Mouse (Mus musculus) adrenal gland, adult (tissue): ENCODE measurements around the gene Fbxo6.
"Not testable (repeated sequence)": the region's sequence is repeated elsewhere in the genome, so short reads cannot be mapped to it uniquely, and the experiment has no call there.

Experiments
- DNase-seq, 2 experiments: peaks; one replicate each; pipeline ENCODE4 v3.0.0; 2022 to 2023; ENCODE audit warnings: low spot score in 1 of 2; ENCODE audit not compliant: inconsistent age in 2 of 2

Gene Fbxo6

DNA sequence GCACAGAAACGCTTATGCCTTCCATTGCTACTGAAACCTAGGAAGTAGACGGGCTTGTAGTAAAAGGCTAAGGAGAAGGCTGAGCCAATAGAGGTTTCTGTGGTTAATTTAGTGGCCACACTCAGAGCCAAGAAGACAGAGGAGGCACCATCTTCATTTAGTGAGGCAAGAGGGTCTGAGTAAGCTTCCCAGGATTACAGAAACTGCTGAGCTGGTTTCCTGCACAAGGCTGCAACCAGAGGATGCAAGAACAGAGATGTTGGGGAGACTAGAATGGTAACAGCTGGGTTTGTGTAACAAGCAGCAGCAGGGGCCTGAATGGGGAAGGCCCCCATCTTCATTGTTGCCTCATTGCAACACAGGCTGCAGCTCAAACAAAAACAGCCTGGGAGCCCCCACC lies 23.3 kb downstream of the Fbxo6 start:
- no peak for DNase-seq

GRCm38 (mm10) chr4:148128241-148128640 lies 23.7 kb downstream of the Fbxo6 start:
- DNase-seq = no peak

DNA sequence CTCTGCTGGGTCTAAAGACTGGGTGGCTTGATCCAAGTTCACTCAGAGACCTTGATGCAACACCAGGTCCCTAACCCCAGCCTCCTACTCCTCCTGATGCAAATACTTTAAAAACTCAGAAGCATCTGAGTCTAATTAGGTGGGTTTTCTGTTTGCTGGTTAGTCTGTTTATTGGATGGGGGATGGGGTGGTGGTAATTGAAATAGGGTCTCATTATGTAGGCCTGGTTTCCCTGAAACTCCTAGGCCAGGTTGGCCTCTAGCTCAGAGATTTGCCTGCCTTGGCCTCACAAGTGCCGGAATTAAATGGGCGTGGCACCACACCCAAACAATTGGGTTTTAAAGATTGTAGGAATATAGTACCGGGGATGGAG lies 29.3 kb downstream of the Fbxo6 start:
- no peak for DNase-seq

GRCm38 (mm10) chr4:148121982-148122693 lies 29.8 kb downstream of the Fbxo6 start:
- DNase-seq = no peak

- no peak for DNase-seq
These were observed 30.6 kb downstream of the Fbxo6 start for GRCm38 (mm10) chr4:148121362-148121761.

DNA sequence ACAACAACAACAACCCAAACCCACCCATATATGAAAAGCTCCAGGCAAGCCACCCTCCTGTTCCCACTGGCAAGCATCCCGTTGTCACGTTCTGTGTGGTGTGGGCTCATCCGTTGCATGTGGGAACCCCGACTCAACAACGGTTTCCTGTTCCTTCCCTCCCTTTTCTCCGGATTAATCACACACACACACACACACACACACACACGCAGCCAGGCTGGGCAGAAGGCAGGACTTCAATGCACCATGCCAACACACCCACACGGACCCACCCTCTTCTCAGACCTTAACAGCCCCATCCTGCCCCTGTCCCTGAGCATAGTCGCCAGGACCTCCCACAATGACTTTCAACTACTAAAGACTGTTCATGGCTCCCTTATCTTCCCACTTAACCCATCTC lies 31.4 kb downstream of the Fbxo6 start:
- no peak for DNase-seq

DNA sequence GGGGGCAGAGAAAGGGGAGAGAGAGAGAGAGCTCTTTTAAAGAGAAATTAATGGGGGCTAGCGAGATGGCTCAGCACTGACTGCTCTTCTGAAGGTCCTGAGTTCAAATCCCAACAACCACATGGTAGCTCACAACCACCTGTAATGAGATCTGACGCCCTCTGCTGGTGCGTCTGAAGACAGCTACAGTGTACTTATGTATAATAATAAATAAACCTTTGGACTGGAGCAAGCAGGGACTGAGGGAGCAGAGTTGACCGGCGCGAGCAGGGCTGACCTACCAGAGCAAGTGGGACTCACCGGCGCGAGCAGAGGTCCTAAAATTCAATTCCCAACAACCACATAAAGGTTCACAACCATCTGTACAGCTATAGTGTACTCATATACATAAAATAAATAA lies 32.4 kb downstream of the Fbxo6 start:
- DNase-seq = not testable (repeated sequence)

DNA sequence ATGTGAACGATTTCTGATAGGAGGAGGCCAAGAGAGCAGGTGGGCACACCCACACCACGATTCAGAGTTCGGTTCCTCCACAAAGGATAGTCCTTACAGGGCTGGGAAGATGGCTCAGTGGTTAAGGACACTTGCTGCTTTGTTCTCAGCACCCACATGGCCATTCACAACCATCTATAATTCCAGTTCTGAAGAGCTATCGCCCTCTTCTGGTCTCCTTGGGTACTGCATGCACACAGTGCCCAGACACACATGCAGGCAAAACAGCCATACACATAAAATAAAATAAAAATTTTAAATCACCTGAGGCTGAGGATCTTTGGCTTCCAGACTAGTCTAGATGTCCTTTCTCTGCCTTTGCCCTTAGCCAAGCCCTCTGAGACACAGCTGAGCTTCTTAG lies 34.5 kb downstream of the Fbxo6 start:
- no peak for DNase-seq

DNA sequence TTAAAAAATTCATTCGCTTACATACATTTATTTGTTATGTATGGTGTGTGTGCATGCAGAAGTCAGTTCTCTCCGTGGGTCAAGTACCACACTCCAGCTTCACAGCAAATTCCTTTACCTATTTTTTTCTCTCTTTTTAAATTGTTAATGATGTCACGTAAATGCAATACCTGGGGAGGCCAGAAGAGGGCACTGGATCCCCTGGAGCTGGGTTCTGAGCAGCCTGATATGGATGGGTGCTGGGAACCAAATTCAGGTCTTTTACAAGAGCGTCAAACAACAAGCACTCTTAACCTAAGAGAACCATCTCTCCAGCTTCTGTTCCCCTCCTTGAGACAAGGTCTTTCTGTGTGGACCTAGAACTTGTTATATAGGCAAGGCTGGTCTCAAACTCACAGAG lies 35.3 kb downstream of the Fbxo6 start:
- no peak for DNase-seq

GRCm38 (mm10) chr4:148115467-148115866 lies 36.5 kb downstream of the Fbxo6 start:
- DNase-seq = peak in 1 of 2 experiments; percentile 71

- peak; percentile 84 to 94 for DNase-seq
These were observed 37.1 kb downstream of the Fbxo6 start for GRCm38 (mm10) chr4:148114758-148115391.

DNA sequence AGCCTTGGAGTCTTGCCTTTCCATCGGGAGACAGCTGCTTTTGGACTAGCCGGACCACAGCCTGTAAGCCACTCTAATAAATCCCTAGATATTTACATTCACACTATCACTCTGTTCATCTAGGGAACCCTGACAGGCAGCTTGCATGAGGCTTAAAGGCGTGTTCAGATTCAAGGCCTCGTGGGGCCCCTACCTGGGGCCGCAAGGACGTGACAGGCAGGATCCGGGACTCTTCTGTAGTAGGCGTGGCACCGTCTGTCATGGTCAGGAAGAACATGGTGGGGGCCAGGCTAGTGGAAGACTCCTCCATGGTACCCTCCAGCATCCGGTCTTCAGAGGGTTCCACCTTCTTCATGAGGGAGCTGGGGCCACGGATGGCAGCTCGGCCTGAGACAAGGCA lies 39.4 kb downstream of the Fbxo6 start:
- DNase-seq = no peak

DNA sequence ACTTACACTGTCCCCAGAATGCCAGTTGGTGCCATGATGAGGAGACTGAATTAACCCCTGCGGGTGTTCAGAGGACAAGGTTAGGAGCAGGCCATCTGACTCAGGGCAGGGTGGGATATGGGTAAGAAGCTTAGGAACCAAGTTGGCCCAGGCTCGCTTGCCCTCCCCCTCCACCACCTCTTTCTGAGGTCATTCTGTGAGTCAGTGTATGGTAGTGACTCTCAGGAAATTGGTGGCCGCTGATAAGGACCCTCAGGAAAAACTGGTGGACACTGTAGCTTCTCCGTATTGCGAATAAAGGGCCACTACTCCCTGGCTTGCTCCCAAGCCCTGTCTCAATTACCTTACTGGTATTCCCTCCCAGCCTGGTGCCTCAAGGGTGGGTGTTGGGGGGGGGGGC lies 42.7 kb downstream of the Fbxo6 start:
- no peak for DNase-seq

DNA sequence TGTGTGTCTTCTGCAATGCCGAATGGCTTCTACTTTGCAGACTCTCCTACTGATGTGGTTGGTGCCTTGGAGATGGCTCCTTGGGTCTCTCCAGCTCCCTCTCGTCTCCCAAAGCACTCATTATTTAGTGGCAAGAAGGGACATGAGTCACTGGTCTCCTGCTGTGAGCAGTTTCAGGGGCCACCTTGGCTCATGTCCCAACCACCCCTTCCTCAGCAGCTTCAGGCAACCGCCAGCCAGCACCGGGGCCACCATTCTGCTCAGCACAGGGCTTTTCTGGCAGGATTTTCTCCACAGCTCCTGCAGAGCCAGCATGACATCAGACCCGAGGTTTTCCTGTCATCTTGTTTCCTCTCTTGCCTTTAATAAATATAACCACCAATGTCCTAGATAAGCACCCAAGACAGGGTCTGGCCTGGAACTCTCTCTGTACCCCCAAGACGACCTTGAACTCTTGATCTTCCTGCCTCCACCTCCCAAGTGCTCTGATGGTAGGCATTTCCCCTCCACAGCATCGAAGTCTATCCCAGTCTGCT lies 43.3 kb downstream of the Fbxo6 start:
- peak in 1 of 2 experiments; percentile 44 for DNase-seq

GRCm38 (mm10) chr4:148107621-148108291 lies 44.2 kb downstream of the Fbxo6 start:
- peak in 1 of 2 experiments; percentile 54 for DNase-seq

DNA sequence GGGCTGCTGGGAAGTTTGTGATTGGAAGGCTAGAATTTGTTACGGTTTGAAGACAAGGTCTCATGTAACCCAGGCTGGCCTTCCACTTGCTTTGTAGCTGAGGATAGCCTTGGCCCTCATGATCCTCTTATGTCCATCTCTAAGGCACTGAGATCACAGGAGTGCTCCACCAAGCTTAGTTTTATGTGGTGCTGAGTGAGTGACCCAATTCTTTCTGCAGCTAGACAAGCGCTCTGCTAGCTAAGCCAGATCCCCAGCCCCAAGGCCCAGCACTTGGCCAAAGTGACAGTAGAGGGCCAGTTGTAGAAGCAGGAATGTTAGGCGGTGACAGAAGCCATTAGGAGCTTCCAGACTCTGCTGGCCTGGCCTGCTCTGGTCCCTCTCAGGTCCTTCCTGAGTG lies 47.8 kb downstream of the Fbxo6 start:
- peak in 1 of 2 experiments; percentile 43 for DNase-seq

- peak; percentile 73 to 87 for DNase-seq
These were observed 50.0 kb downstream of the Fbxo6 start for GRCm38 (mm10) chr4:148101801-148102527.

GRCm38 (mm10) chr4:148098666-148099065 lies 53.3 kb downstream of the Fbxo6 start:
- peak in 1 of 2 experiments; percentile 53 for DNase-seq

DNA sequence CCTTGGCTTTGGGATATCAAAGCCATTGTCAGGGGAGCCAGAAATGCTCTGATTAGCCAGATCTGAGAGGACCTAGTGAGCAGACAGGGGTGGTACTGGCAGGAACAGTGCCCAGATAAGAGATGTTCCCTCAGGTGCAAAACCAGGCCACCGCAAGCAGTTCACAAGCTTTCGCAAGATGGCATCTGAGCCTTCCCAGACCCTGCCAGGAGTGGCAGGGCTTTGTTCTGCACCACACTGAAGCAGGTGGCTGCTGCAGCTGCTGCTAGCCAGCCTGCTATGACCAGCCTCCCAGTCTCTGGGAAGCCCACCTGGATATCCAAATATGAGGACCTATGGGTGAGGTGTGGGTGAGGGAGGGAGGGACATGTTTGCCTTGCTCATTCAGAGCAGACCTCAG lies 54.0 kb downstream of the Fbxo6 start:
- DNase-seq = no peak
